Mouse (Mus musculus) small intestine, adult 2 months (tissue): ENCODE data around the gene Krt87.

Source experiments
- CTCF ChIP-seq: fragments of 200-500 bp; IDR thresholded peaks from 2 replicates; pipeline ENCODE4 v1.5.1; 2012; ENCODE audit warnings: low read depth, mild to moderate bottlenecking, control low read depth, inconsistent platforms, low read length, moderate library complexity, mixed read lengths; ENCODE audit not compliant: insufficient replicate concordance, insufficient read length; ENCODE audit errors: extremely low read depth
- POLR2A ChIP-seq: fragments of 200-500 bp; IDR thresholded peaks from 2 replicates; pipeline ENCODE4 v1.6.1; 2012; ENCODE audit warnings: low read depth, mild to moderate bottlenecking, control low read depth, inconsistent platforms, low read length, moderate library complexity

DNA sequence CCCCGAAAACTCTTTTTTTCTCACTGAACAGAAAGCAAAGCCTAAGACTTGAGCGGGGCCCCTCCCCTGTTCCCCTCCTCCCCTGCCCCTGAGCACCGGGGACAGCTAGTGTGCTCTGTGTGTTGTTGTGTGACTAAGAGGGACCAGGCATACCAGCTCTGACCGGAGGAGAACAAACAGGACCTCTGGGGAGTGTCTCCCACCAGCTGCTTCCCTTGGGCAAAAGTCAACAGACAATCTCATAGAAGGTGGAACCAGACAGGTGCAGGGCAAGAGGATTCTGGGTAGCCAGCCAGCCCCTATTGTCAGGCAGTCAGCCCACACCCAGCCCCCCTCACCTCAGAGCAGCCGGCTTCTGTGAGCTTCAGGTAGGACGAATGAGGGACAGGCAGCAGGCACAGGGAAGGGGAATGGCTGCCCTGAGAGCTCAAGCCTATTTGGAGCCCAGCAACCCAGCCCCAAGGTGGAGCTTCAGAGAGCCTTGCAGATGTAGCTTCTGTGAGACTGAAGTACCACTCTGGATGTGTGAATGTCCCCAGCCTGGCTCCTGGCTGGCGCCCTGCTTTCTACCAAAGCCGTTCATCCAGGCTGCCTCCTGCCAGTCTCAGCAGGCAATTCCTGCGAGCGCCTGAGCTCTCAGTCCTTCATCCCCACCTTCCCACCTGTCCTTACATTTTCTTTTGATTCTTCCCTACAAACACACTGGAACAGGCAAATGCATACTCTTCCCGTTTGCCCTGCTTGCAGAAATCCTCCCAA is 23.6 kb downstream of the Krt87 start:
- no peak for TF ChIP-seq CTCF
- no peak for TF ChIP-seq POLR2A
